Mouse (Mus musculus): ENCODE measurements around the gene Fbxl13. TPM values are rescaled to one million over a fixed set of nuclear protein-coding genes. Genes with fewer than 3 reads are reported as not detected.

The Fbxl13 gene
- polyA plus RNA-seq, 1 experiment, result 0.42 TPM

GRCm38 (mm10) chr5:21572764-21573416 lies 72.5 kb downstream of the Fbxl13 start:
- TF ChIP-seq CTCF (IDR thresholded peaks at IDR 0.05; ENCODE audit: borderline replicate concordance, extremely low read depth, insufficient read depth, insufficient read length) (no peak), POLR2A (IDR thresholded peaks at IDR 0.05; ENCODE audit: borderline replicate concordance, extremely low read depth, insufficient read depth, insufficient read length, poor library complexity, severe bottlenecking) (no peak)
- peak; percentile 20 for DNase-seq (ENCODE audit: low read depth)

GRCm38 (mm10) chr5:21567784-21568183 lies 77.7 kb downstream of the Fbxl13 start:
- no peak for DNase-seq (ENCODE audit: low read depth)
- TF ChIP-seq POLR2A (IDR thresholded peaks at IDR 0.05; ENCODE audit: borderline replicate concordance, extremely low read depth, insufficient read depth, insufficient read length, poor library complexity, severe bottlenecking) (no peak), CTCF (IDR thresholded peaks at IDR 0.05; ENCODE audit: borderline replicate concordance, extremely low read depth, insufficient read depth, insufficient read length) (no peak)

GRCm38 (mm10) chr5:21565392-21566065 lies 79.9 kb downstream of the Fbxl13 start:
- TF ChIP-seq CTCF (IDR thresholded peaks at IDR 0.05; ENCODE audit: borderline replicate concordance, extremely low read depth, insufficient read depth, insufficient read length) (no peak), POLR2A (IDR thresholded peaks at IDR 0.05; ENCODE audit: borderline replicate concordance, extremely low read depth, insufficient read depth, insufficient read length, poor library complexity, severe bottlenecking) (no peak)
- DNase-seq (ENCODE audit: low read depth), result peak; percentile 23

GRCm38 (mm10) chr5:21563936-21564335 lies 81.5 kb downstream of the Fbxl13 start:
- TF ChIP-seq CTCF (IDR thresholded peaks at IDR 0.05; ENCODE audit: borderline replicate concordance, extremely low read depth, insufficient read depth, insufficient read length) (no peak), POLR2A (IDR thresholded peaks at IDR 0.05; ENCODE audit: borderline replicate concordance, extremely low read depth, insufficient read depth, insufficient read length, poor library complexity, severe bottlenecking) (no peak)

GRCm38 (mm10) chr5:21556502-21556901 lies 88.9 kb downstream of the Fbxl13 start:
- TF ChIP-seq CTCF (IDR thresholded peaks at IDR 0.05; ENCODE audit: borderline replicate concordance, extremely low read depth, insufficient read depth, insufficient read length) (no peak), POLR2A (IDR thresholded peaks at IDR 0.05; ENCODE audit: borderline replicate concordance, extremely low read depth, insufficient read depth, insufficient read length, poor library complexity, severe bottlenecking) (no peak)
- DNase-seq (ENCODE audit: low read depth), result no peak

More at GRCm38 (mm10) chr5:21563936-21564335, 81.5 kb downstream of the Fbxl13 start:
- no peak for DNase-seq (ENCODE audit: low read depth)

GRCm38 (mm10) chr5:21554732-21555131 lies 90.7 kb downstream of the Fbxl13 start:
- no peak for TF ChIP-seq POLR2A (IDR thresholded peaks at IDR 0.05; ENCODE audit: borderline replicate concordance, extremely low read depth, insufficient read depth, insufficient read length, poor library complexity, severe bottlenecking)
- TF ChIP-seq CTCF (IDR thresholded peaks at IDR 0.05; ENCODE audit: borderline replicate concordance, extremely low read depth, insufficient read depth, insufficient read length), result no peak
- DNase-seq (ENCODE audit: low read depth), result no peak

- no peak for DNase-seq (ENCODE audit: low read depth)
- TF ChIP-seq POLR2A (IDR thresholded peaks at IDR 0.05; ENCODE audit: borderline replicate concordance, extremely low read depth, insufficient read depth, insufficient read length, poor library complexity, severe bottlenecking) (no peak), CTCF (IDR thresholded peaks at IDR 0.05; ENCODE audit: borderline replicate concordance, extremely low read depth, insufficient read depth, insufficient read length) (no peak)
Observed at GRCm38 (mm10) chr5:21553685-21554084, 91.7 kb downstream of the Fbxl13 start.

- DNase-seq (ENCODE audit: low read depth), result no peak
- TF ChIP-seq POLR2A (IDR thresholded peaks at IDR 0.05; ENCODE audit: borderline replicate concordance, extremely low read depth, insufficient read depth, insufficient read length, poor library complexity, severe bottlenecking) (no peak), CTCF (IDR thresholded peaks at IDR 0.05; ENCODE audit: borderline replicate concordance, extremely low read depth, insufficient read depth, insufficient read length) (no peak)
Observed at GRCm38 (mm10) chr5:21547005-21547404, 98.4 kb downstream of the Fbxl13 start.

GRCm38 (mm10) chr5:21545786-21546185 lies 99.6 kb downstream of the Fbxl13 start:
- no peak for DNase-seq (ENCODE audit: low read depth)
- no peak for TF ChIP-seq POLR2A (IDR thresholded peaks at IDR 0.05; ENCODE audit: borderline replicate concordance, extremely low read depth, insufficient read depth, insufficient read length, poor library complexity, severe bottlenecking)
- TF ChIP-seq CTCF (IDR thresholded peaks at IDR 0.05; ENCODE audit: borderline replicate concordance, extremely low read depth, insufficient read depth, insufficient read length), result no peak

- no peak for DNase-seq (ENCODE audit: low read depth)
- TF ChIP-seq CTCF (IDR thresholded peaks at IDR 0.05; ENCODE audit: borderline replicate concordance, extremely low read depth, insufficient read depth, insufficient read length) (no peak), POLR2A (IDR thresholded peaks at IDR 0.05; ENCODE audit: borderline replicate concordance, extremely low read depth, insufficient read depth, insufficient read length, poor library complexity, severe bottlenecking) (no peak)
Observed at GRCm38 (mm10) chr5:21545227-21545626, 100.2 kb downstream of the Fbxl13 start.

GRCm38 (mm10) chr5:21544821-21545220 lies 100.6 kb downstream of the Fbxl13 start:
- no peak for DNase-seq (ENCODE audit: low read depth)
- TF ChIP-seq POLR2A (IDR thresholded peaks at IDR 0.05; ENCODE audit: borderline replicate concordance, extremely low read depth, insufficient read depth, insufficient read length, poor library complexity, severe bottlenecking) (no peak), CTCF (IDR thresholded peaks at IDR 0.05; ENCODE audit: borderline replicate concordance, extremely low read depth, insufficient read depth, insufficient read length) (no peak)

Data from brain, embryonic 14.5 days (tissue).